Mouse (Mus musculus) common myeloid progenitor, adult 5-6 weeks (primary cell): ENCODE data around the gene Hmga2. TPM values are rescaled to one million over a fixed set of nuclear protein-coding genes. Genes with fewer than 3 reads are reported as not detected.

Experiments used
- ATAC-seq: replicated peaks from 2 replicates; pipeline ENCODE4 v1.8.0; 2016; ENCODE audit warnings: low read depth, mild to moderate bottlenecking, moderate TSS enrichment, inconsistent platforms; ENCODE audit not compliant: poor library complexity, severe bottlenecking
- total RNA-seq: library from RNA; stranded (forward); fragments of 200-1000, 187-1606 nt; gene quantifications from 2 replicates; pipeline ENCODE4 v1.2.3, GENCODE M21; 2017

Gene Hmga2
- total RNA-seq, 1 experiment from 2014 or later, result 7.0 TPM

DNA sequence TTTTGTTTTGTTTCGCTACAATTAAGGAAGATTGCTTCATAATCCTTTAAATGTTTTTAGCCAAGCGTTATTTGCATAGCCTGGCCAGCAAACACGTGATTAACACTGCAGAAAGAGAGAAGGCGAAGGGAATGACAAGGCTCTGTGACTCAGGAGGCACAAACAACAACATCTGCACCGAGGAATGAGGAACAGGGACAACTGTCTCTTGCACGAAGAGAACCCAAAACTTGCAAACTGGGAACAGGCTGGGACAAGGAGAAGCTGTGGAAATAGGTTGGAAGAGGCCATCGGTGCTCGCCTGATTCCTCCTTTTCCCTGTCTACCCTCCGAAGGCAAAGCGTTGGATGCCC is 47.1 kb downstream of the Hmga2 start:
- peak; percentile 45 for ATAC-seq

DNA sequence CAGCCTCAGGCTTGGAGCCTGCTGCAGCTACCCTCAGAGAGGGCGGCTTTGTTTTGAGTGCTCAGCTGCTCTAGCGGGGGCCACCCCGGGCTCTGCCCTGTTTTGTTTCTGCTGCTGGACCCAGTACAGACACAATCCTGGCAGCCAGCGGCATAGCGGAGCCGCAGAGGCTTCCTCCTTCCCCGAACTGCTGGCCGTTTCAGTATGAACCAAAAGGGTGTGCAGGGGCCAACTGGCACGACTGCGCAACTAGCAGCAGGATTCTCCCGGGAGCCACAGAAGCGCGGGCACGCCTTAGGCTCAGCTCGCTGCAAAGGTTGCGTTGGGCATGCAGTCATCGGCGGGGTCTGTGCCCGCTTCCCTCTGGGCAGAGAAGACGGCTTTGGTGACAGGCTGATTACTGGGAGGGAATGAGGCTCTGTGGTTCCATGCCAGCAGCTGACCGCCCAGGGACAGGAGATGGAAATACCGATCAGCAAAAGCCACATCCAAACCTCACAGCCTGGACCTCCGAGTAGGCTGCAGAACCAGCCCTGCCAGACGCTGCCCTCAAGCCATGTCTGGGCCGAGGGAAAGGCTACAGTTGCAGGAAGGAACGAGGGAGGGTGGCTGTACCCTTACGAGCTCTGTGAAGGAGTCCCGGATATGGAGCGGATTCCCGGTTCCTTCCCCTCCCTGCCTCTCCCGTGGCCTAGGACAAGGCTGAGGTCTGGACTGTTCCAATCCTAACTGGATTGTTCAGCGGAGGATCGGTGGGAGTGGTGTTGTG is 47.7 kb downstream of the Hmga2 start:
- ATAC-seq, result peak; percentile 36

DNA sequence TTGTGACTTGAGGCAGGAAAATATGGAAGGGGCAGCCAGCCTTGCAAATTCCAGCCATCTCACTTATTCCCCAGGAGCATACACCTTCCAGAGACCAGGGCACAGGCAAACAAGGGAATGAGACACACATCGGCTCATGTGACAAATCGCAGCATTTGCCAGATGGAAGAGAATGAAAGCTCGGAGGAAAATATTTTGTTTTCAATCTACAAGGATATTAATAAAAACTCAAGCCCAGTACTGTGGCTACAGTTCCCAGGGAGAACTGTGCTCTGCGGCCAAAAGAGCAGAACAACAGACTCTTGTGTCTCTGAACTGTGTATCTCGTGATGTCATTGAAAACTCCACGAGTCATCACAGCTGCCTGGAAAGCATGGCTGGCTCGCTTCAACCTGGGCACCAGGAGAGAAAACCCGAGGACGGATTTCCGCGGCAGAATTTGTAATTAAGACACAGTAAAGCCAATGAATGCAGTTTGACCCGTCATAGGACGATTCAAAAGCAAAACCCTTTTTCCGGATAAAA is 50.1 kb downstream of the Hmga2 start:
- no peak for ATAC-seq

DNA sequence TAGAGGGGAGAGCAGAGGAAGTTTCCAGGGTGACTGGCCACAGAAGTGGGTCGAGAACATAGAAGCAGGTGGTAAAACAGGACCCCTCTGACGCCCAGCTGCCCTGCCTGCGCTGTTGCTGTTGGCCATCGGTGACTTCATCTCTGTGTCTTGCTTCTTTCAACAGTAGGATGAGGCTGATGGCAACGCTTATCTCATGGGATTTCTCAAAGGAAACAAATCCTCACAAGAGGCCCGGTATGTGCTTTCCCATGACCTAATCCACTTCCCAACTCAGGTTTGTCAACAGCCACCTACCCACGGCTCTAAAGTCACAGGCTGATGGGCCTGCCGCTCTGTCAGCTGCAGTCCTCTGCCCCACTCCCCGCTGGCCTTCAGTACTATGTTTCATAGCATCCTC is 52.3 kb downstream of the Hmga2 start:
- ATAC-seq, result no peak

DNA sequence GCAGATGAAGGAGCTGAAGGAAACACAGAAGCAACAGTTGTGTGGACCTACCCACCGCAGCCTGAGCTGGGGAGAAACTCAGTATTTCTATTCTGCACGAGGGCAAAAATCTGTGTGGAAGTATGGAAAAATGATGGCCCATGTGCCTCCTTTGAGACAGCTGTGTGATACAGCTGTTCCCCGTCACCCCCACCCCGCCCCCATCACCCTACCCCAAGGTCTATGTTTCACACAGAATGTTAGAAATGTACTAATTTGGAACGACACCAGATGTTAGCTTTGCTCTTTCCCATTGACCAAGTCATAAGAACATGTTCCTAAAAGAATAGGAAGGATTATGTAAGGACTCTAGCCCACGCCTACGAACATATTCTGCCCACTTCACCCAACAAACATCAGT is 53.0 kb downstream of the Hmga2 start:
- ATAC-seq, result no peak

DNA sequence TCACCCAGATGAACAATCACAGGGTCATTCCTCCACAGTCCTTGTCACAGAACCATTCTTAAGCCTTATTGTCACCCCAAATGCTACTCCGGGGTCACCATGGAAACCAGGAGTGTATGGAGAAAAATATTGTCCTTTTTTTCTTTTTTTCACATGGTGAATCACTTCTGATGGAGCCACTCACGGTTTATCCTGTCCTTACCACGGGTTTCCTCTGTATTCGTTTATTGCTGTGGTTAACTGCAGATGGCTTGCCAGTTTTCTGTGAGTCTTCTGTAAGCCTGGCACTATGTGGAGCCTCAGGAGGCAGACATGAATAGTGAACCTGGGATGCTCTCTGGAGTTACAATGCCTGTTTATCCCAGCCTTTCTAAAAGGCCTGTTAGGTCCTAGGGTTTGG is 53.4 kb downstream of the Hmga2 start:
- peak; percentile 48 for ATAC-seq

DNA sequence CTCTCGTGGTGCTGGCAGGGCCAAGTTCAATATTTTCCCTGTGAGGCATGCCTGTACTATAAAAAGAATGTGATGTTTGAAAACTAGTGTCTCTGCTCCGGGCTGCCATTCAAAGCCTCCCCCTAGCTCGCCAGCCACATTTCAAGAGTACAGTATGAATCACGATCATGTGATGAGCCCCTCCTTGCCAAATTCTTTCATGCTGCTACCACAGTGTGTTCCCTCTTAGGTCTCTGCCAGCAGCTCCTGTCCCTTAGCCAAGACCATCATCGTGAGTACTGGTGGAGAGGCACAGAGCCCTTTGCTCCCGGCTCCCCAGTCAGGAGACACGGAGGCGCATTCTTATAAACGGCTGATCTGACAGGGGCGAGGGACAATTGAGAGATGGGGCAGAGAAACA is 54.2 kb downstream of the Hmga2 start:
- peak; percentile 74 for ATAC-seq

DNA sequence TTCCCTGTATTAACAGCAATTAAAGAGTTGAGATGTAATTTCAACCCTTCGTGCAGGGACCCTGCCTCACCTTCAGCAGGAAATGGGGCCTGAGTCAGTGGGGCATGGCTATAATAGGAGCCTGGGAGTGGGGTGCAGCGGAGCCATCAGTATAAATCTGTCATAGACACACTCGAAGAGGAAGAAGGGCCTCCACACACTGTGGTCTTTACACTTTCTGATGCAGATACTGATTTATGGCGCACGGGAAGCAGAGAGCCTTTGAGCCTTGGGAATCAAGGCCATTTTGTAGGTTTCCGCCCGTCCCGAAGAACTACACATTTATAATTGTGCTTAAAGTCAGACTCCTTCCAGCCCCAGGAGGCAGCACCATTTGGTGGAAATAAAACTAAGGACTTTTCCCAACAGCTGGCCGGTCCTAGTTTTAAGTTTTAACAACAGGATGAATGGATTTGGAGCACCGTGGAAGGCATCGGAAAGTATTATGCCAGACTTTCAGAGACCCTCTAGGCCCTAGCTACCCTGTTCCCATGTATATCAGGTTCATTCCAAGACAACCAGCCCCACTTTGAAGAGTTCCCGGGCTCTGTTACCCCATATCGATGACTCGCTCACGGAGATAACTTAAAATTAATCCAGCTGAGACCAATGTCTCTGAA is 55.2 kb downstream of the Hmga2 start:
- no peak for ATAC-seq

DNA sequence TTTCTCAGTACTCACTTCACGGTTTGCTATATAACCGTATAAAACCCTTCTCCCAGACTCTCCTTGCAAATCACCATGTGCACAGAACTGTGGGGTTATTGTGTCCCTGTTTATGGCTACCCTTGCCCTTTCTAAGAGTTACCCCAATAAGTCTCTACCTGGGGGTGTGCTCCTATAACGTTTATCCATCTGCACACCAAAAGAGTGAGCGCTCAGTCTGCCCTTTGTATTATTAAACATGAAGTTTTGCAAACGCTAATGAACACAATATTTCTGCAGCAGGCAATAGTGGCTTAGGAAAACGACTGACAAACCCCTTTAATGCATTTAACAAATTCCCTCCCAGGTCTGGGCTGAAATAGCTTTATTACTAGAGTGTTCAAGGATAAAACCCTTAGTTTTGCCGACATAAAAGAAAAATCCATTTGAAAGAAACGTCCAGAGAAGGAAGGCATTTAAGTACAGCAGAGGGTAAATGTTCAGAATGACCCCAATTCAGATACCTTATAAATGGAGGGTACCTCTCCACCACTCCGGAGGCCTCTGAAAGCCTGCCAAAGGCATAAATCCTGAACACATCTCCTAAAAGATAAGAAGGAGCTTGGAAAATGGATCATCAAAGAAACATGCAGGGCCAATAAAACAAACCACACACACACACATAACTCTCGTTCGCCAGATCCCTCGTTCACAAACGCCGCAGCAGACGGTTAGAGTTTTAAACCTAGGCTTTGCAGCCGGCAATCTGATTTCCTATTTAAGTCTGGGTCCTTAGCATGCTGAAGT is 57.3 kb downstream of the Hmga2 start:
- no peak for ATAC-seq

DNA sequence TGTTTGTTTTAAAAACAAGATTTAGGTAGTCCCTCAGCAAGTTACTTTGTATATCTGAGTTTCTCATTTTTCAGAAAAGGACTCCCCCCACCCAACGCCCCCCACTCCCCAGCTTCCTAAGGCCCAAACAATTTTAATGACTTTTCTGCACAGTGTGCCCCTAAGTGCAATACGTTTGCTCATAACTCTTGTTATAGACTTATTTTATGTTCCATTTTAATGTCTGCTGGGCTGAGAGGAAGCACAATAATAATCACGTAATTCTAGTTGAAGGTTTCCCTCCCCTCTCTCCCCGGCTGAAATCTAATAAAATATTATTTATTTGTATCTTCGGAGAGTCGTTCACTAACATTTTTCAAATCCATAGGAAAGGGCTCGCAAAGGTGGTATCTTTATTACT is 58.1 kb downstream of the Hmga2 start:
- no peak for ATAC-seq

DNA sequence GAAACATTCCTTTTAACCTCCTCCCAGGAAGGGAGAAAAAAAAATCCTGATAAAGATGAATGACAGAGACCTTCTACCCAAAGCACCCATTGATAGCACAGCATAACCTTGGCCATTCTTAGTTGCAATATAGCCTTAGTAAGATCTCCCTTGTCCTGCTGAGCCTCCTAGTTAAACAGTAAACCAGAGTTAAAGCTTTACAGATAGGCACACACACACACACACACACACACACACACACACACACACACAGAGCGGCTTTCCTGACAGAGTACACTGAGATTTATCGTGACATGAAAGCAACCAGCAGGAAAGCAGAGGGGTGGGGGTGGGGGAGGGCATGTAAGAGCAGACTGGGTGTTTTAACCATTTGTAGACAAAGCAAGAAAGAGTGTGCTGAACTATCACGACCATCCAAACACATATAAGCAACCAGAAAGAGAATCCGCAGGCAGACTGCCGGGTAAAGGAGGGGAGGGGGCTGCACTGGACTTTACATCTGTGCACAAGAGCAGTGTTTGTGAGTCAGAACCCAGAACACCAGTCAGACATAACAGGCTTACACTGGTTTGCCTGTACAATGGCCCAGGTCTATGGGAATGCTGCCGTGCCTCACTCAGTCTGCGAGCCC is 58.7 kb downstream of the Hmga2 start:
- no peak for ATAC-seq

DNA sequence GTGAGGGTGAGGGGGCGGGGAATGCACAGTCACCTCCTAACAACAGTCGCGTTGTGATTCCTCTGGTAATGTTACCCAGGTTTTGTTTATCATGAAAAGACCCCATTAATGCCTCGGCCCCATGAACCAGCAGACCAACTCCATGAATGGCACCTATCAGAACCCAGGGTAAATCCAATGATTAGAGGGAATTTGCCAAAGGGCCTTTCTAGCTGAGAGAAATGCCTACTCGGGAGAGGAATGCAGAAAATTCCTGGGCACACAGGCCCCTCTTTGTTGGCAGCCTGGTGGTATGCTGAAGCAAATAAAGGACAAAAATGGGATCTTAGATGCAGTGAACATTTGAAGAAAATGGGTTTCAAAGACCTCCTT is 59.2 kb downstream of the Hmga2 start:
- ATAC-seq, result no peak

DNA sequence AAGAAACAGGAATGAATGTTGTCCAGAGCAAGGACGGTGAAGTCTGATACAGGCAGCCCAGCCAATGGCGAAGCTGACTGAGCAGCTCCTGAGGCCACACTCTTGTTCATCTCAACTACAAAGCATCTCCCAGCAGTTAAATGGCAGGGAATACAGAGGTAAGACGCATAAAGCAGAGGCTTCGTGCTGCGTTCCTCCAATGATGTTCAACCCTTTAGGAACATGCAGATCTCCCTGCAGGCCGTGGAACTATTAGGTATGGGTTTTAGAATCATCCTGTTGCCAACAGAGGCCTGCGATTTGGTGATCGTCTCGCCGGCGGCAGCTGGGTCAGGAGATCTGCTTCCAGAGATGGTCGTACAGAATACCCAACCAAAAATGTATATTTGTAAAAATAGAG is 59.6 kb downstream of the Hmga2 start:
- ATAC-seq, result no peak

DNA sequence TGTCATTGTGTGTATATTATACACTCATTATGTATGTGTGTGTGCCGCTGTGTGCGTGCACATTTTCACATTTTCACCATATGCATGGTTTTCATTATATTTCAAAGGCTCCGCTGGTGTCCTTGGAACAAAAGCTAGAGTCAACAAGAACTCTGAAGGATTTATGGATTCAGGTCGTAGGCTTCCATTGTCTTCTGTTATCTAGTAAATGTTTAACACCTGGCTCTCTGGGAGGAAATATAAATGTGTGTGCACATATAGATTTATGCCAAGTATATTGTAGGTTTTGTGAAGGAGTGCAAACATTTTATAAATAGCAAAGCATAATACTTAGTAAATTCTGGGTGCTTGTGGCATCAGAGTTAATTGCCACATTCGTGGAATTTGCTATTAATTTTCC is 64.1 kb downstream of the Hmga2 start:
- ATAC-seq, result no peak

DNA sequence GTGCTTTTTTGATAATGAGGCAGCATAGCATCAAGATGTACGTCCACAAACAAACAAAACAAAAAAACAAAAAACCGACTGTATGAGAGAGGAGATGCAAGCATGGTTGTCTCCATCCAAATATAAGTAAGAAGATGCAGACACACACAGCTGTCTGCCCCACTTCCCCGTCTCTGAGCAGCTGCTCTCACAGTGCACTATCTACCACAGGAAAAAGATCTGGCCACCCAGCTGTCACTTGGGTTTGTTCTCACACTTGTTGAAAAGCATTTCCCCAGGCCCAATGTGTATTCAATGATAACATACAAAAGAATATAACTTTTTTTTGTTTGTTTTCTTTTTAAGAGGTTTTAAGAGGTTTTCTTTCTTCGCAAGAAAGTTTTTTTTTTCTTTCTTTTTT is 65.3 kb downstream of the Hmga2 start:
- peak; percentile 96 for ATAC-seq

DNA sequence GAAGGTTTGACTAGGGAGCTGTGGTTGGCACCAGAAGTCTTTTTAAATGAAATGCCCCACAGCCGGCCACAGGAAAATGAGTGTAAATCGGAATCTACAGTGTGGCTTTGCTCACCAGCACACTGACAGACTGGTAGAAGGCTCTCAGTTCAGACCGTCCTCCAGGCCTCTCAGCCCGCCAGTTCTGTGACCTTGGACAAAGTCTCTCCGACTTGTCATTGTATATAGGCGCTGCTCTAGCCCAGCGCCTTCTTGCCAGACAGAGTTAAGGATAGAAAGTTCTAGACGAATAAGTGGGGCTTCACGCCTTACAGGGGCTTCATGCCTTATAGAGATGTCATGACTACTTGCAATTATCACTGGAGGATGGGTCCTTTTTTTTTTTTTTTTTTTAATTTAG is 67.1 kb downstream of the Hmga2 start:
- no peak for ATAC-seq

DNA sequence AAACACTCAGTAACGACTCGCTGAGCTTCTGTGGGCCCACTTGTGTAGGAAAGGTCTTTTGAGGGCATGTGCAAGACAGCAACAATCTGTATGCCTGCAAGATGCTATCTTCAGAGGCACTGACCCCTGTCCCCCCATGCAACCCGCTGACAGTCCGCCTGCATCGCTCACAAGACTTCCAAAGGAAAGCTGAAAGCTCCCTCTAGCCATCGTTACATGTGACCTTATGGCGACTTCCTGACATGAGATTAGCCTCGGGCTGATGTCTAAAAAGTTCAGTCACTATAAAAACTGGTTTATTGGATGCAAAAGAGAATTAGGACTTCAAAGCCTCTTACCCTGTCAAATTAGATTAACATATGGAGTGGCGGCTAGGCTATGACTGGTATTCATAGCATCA is 69.0 kb downstream of the Hmga2 start:
- no peak for ATAC-seq

DNA sequence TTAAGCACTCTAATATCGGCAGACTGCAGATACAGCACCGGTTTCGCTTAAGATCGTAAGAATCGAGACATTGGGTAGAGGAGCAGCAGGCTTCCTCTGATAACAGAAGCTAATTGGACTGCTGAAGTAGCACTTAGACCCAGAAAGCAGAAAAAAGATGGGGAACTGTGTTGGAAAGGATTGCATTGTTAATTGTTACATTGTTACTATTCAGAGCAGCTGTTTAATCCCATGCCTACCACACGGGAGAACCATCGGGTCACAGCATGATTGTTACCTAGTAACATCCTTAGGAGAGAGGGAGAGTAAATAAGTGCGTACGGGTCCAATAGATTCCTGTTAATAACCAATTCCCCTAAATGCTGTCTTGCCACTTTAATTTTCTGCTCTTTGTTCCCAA is 70.2 kb downstream of the Hmga2 start:
- ATAC-seq, result no peak

DNA sequence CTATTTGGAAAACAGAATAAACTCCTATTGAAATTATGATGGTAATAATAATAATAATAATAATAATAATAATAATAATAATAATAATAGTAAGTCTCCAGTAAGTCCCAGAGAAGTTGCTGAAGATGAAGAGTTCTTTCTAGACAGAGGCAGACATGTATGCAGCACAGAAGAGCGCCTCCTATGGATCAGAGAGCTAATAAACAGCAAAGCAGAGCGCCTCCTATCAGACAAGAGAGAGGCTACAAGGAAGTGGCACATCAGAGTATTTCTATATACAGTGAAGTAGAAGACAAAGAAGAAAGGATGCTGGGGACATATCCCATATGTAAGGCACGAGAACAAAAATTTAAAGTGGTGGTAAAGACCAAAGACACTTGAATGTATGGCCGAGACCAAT is 70.9 kb downstream of the Hmga2 start:
- ATAC-seq, result no peak

DNA sequence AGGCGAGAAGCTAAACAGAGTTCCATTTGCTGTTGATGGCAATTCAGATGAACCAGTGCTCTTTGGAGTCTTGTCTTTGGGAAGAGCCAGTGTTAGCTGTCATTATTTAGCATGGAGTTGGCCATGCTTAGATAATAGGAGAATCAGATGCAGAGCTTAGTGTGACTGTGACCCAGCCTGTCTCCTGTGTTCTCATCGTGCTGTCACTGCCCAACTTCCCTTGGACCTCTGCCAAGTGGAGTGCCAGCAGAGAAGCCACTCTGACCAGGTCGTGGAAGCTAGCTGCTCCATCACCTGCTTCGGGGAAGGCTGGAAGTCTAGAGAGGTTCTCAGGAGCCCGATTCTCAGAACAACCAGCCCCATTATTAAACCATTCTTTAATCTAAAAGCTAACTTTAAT is 73.3 kb downstream of the Hmga2 start:
- no peak for ATAC-seq

DNA sequence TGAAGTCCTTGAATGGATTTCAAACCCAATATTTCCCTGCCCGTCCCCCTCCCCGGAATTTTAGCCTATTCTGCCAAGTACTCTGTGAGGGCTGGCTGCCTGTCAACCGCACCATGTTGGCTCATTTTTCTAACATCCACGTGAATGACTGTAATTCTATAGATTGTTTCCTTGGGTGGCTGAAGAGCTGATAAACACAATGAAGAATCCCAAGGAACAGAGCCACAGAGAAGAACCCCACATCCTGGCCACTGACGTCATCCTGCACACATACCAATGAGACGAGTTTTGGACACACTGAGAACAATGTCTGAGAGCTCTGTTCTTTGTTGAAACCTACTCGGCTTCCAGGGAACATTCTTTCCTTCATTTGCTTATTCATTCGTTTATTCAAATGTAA is 74.5 kb downstream of the Hmga2 start:
- ATAC-seq, result no peak
